Mouse (Mus musculus) limb, embryonic 15.5 days (tissue): Measurements from ENCODE around the gene Pola1. TPM values are rescaled to one million over a fixed set of nuclear protein-coding genes. Genes with fewer than 3 reads are reported as not detected.
"Not testable (repeated sequence)": the region's sequence is repeated elsewhere in the genome, so short reads cannot be mapped to it uniquely, and the experiment has no call there.

Experiments
- ATAC-seq: fragments of 200-750 bp; cut with Nextera tagmentation; 2 replicates; pipeline ENCODE4 v1.8.0; 2017; ENCODE audit warnings: low read depth, moderate TSS enrichment; ENCODE audit not compliant: insufficient number of reproducible peaks, low FRiP score, low TSS enrichment
- H3K27ac ChIP-seq: fragments of 300-500 bp; sonication (generic); 2 replicates; pipeline ENCODE4 v1.5.1; 2015; ENCODE audit warnings: moderate library complexity, mild to moderate bottlenecking, inconsistent platforms
- H3K27me3 ChIP-seq: fragments of 300-500 bp; sonication (generic); 2 replicates; pipeline ENCODE4 v1.6.1; 2015; ENCODE audit warnings: inconsistent platforms
- H3K36me3 ChIP-seq: fragments of 300-500 bp; sonication (generic); 2 replicates; pipeline ENCODE4 v1.6.1; 2015; ENCODE audit warnings: inconsistent platforms
- H3K4me1 ChIP-seq: fragments of 300-500 bp; sonication (generic); 2 replicates; pipeline ENCODE4 v1.6.1; 2015; ENCODE audit warnings: inconsistent platforms
- H3K4me2 ChIP-seq: fragments of 300-500 bp; sonication (generic); 2 replicates; pipeline ENCODE4 v1.6.1; 2015; ENCODE audit warnings: mild to moderate bottlenecking, inconsistent platforms
- H3K4me3 ChIP-seq: fragments of 300-500 bp; sonication (generic); 2 replicates; pipeline ENCODE4 v1.5.1; 2015; ENCODE audit warnings: mild to moderate bottlenecking, inconsistent platforms
- H3K9ac ChIP-seq: fragments of 300-500 bp; sonication (generic); 2 replicates; pipeline ENCODE4 v1.6.1; 2015; ENCODE audit warnings: inconsistent platforms
- H3K9me3 ChIP-seq: fragments of 300-500 bp; sonication (generic); 2 replicates; pipeline ENCODE4 v1.6.1; 2016; ENCODE audit warnings: inconsistent platforms
- WGBS: fragments of 180-500 bp; shearing (Covaris S2); methylation state at CpG from one replicate; pipeline ENCODE4 v1.1.7; 2015; 5-methylcytosine and 5-hydroxymethylcytosine counted together
- polyA plus RNA-seq: library from polyadenylated mRNA; unstranded; fragments of >200 nt; fragmentation: Nextera tagmentation; extraction: Ambion mirVana; gene quantifications from 2 replicates; pipeline ENCODE4 v1.2.1, GENCODE M21; 2015

The Pola1 gene
- polyA plus RNA-seq, 1 experiment from 2014 or later, result 16.8 TPM

GRCm38 (mm10) chrX:93400871-93401270, 231.1 kb downstream of the Pola1 start:
- not testable (repeated sequence) for H3K4me3 ChIP-seq, H3K27me3 ChIP-seq, H3K27ac ChIP-seq, H3K4me2 ChIP-seq, H3K9me3 ChIP-seq, H3K9ac ChIP-seq, H3K4me1 ChIP-seq, H3K36me3 ChIP-seq, ATAC-seq

- Histone ChIP-seq H3K27ac (no peak overlapping the region), H3K27me3 (no peaks in the 10 kb centered on the region), H3K4me3 (no peak overlapping the region), H3K9ac (no peak overlapping the region), H3K4me2 (no peak overlapping the region), H3K9me3 (no peaks in the 10 kb centered on the region), H3K4me1 (no peaks in the 10 kb centered on the region), H3K36me3 (no peaks in the 10 kb centered on the region)
- ATAC-seq, result no peak
- WGBS, result 74% methylated on average over 3 of the region's 3 CpGs
Measured at GRCm38 (mm10) chrX:93397089-93397488, 234.9 kb downstream of the Pola1 start.

GRCm38 (mm10) chrX:93377285-93377972, 254.5 kb downstream of the Pola1 start:
- H3K9ac ChIP-seq, result no peak overlapping the region
- H3K27me3 ChIP-seq, result no peaks in the 10 kb centered on the region
- H3K4me3 ChIP-seq, result no peak overlapping the region
- H3K27ac ChIP-seq, result no peak overlapping the region
- no peak for ATAC-seq
- 85% methylated on average over 9 of the region's 9 CpGs for WGBS
- no peaks in the 10 kb centered on the region for H3K9me3 ChIP-seq
- H3K36me3 ChIP-seq, result no peaks in the 10 kb centered on the region
- no peak overlapping the region for H3K4me2 ChIP-seq
- H3K4me1 ChIP-seq, result no peaks in the 10 kb centered on the region

- no peak for ATAC-seq
- H3K4me3 ChIP-seq, result no peak overlapping the region
Measured at GRCm38 (mm10) chrX:93373503-93373902, 258.5 kb downstream of the Pola1 start.

DNA sequence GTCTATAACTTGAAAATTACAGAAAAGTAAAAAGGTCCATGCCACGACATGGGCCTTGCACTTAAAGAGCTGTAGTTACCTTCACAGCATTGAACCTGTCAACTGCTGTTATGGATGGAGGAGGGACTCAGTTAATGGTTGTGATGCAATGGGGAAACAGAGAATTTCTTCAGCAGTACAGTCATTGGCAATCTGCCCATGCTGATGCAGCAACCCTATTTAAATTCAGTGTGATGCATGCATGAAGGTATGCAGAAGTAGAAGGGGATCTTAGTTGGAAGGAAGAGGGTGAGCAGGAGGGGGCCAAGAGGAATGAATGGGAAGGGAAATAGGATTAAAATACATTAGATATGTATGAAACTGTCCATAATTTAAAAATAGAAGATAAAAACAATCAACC, 262.2 kb downstream of the Pola1 start:
- Histone ChIP-seq H3K36me3 (no peaks in the 10 kb centered on the region), H3K4me3 (no peak overlapping the region), H3K9me3 (no peaks in the 10 kb centered on the region), H3K4me2 (no peak overlapping the region), H3K9ac (no peak overlapping the region), H3K4me1 (no peaks in the 10 kb centered on the region), H3K27me3 (no peaks in the 10 kb centered on the region), H3K27ac (no peak overlapping the region)
- ATAC-seq, result no peak
- 58% methylated on average over 1 of the region's 1 CpGs for WGBS

More at GRCm38 (mm10) chrX:93373503-93373902, 258.5 kb downstream of the Pola1 start:
- no peak overlapping the region for H3K4me2 ChIP-seq
- no peak overlapping the region for H3K27ac ChIP-seq
- no peaks in the 10 kb centered on the region for H3K9me3 ChIP-seq
- H3K27me3 ChIP-seq, result no peaks in the 10 kb centered on the region
- H3K9ac ChIP-seq, result no peak overlapping the region
- H3K4me1 ChIP-seq, result no peaks in the 10 kb centered on the region
- WGBS, result 64% methylated on average over 1 of the region's 1 CpGs
- no peaks in the 10 kb centered on the region for H3K36me3 ChIP-seq

DNA sequence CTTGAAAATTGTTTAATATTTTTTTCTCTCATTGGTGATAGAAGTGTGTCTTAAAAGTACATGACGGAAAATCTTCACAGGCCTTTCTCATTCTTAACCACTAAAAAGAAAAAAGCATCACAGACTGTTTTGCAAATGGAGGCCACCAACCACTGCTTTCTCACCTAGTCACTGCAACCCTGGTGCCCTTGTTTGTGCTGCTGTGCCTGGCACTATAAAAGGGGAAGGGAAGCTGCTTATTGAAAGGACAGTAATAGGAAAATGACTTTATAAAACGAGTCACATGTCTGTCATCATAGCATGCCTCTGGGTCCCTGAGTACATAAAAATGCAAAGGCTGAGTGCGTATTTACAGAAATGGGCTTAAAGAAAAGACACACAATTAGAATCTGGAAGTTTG, 263.7 kb downstream of the Pola1 start:
- Histone ChIP-seq H3K9ac (no peak overlapping the region), H3K4me2 (no peak overlapping the region), H3K9me3 (no peaks in the 10 kb centered on the region), H3K4me1 (no peaks in the 10 kb centered on the region), H3K4me3 (no peak overlapping the region), H3K27me3 (no peaks in the 10 kb centered on the region), H3K27ac (no peak overlapping the region), H3K36me3 (no peaks in the 10 kb centered on the region)
- ATAC-seq, result no peak
- 83% methylated on average over 3 of the region's 3 CpGs for WGBS

- no peak overlapping the region for H3K27ac ChIP-seq
- 71% methylated on average over 1 of the region's 1 CpGs for WGBS
- no peaks in the 10 kb centered on the region for H3K4me1 ChIP-seq
- H3K4me2 ChIP-seq, result no peak overlapping the region
- H3K27me3 ChIP-seq, result no peaks in the 10 kb centered on the region
- H3K9me3 ChIP-seq, result no peaks in the 10 kb centered on the region
- no peaks in the 10 kb centered on the region for H3K36me3 ChIP-seq
- no peak overlapping the region for H3K9ac ChIP-seq
- ATAC-seq, result no peak
- H3K4me3 ChIP-seq, result no peak overlapping the region
Measured at GRCm38 (mm10) chrX:93321336-93321735, 310.6 kb downstream of the Pola1 start.

- no peak for ATAC-seq
Measured at GRCm38 (mm10) chrX:93319979-93320378, 312.0 kb downstream of the Pola1 start.

DNA sequence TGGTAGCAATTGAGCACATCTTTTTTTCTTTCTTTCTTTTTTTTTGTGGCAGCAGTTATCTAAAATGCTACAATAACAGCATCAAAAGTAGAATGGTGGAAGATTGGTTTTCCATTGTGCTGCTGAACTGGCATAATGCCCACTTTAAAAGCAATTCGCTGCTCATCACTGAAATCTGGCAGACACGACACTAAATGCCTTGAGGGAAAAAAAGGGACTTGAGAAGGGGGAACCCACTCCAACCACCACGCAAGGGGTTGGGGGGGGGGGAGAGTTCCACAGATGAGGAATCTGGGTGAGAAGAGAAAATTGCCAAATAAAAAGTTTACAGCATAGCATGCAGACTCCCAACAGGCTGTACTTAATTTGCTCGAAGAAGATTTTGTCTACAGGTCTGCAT, 314.4 kb downstream of the Pola1 start:
- no peaks in the 10 kb centered on the region for H3K9me3 ChIP-seq
- no peaks in the 10 kb centered on the region for H3K4me1 ChIP-seq
- WGBS, result 45% methylated on average over 4 of the region's 4 CpGs
- H3K36me3 ChIP-seq, result no peaks in the 10 kb centered on the region
- H3K4me3 ChIP-seq, result no peak overlapping the region
- H3K27ac ChIP-seq, result no peak overlapping the region
- no peak overlapping the region for H3K4me2 ChIP-seq
- H3K9ac ChIP-seq, result no peak overlapping the region
- no peaks in the 10 kb centered on the region for H3K27me3 ChIP-seq
- no peak for ATAC-seq

More at GRCm38 (mm10) chrX:93319979-93320378, 312.0 kb downstream of the Pola1 start:
- Histone ChIP-seq H3K9me3 (no peaks in the 10 kb centered on the region), H3K9ac (no peak overlapping the region), H3K4me2 (no peak overlapping the region), H3K36me3 (no peaks in the 10 kb centered on the region), H3K27ac (no peak overlapping the region), H3K27me3 (no peaks in the 10 kb centered on the region), H3K4me1 (no peaks in the 10 kb centered on the region), H3K4me3 (no peak overlapping the region)
- WGBS, result 83% methylated on average over 2 of the region's 2 CpGs

- 90% methylated on average over 7 of the region's 7 CpGs for WGBS
- no peaks in the 10 kb centered on the region for H3K9me3 ChIP-seq
- no peak overlapping the region for H3K4me3 ChIP-seq
- H3K36me3 ChIP-seq, result no peaks in the 10 kb centered on the region
- H3K27me3 ChIP-seq, result peaks cover 26% of the 10 kb centered on the region
- no peak overlapping the region for H3K4me2 ChIP-seq
- H3K27ac ChIP-seq, result no peak overlapping the region
- H3K4me1 ChIP-seq, result no peaks in the 10 kb centered on the region
- H3K9ac ChIP-seq, result no peak overlapping the region
- no peak for ATAC-seq
Measured at GRCm38 (mm10) chrX:93305780-93306179, 326.2 kb downstream of the Pola1 start.

GRCm38 (mm10) chrX:93301798-93302197, 330.2 kb downstream of the Pola1 start:
- Histone ChIP-seq H3K9ac (no peak overlapping the region), H3K36me3 (no peaks in the 10 kb centered on the region), H3K4me3 (no peak overlapping the region), H3K4me1 (peaks cover 11% of the 10 kb centered on the region), H3K9me3 (no peaks in the 10 kb centered on the region), H3K4me2 (no peak overlapping the region), H3K27me3 (peaks cover 66% of the 10 kb centered on the region), H3K27ac (no peak overlapping the region)
- 13% methylated on average over 7 of the region's 7 CpGs for WGBS
- no peak for ATAC-seq

DNA sequence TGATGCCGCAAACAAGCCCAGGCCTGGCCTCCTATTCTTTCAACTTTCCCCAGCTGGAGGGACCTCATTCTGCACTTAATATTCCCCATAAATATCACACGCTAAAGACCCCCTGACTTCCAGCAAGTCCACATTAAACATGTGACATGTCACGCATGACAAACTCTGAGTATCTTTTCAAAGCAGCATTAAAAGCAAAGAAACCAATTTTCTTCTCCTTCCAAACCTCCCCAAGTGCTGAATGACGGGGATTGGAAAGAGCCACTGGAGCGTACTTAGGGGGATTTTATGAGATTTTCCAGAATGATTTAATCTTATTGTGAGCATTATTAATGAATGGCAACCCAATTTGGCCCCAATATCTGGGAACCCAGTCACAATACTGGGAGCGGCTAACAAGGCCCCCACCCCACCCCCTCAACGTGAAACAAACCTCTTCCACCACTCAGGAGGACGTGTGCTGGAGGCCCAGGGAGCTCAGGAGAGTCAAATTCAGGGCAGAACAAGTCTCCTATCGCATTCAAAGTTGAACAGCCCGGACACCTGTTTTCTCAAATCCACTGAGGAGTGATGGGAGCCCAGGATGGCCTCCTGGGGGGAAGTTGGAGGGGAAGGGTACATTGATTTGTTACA, 331.7 kb downstream of the Pola1 start:
- Histone ChIP-seq H3K27ac (no peak overlapping the region), H3K9me3 (no peaks in the 10 kb centered on the region), H3K36me3 (no peaks in the 10 kb centered on the region), H3K4me3 (no peak overlapping the region), H3K4me1 (peaks cover 12% of the 10 kb centered on the region), H3K4me2 (no peak overlapping the region), H3K27me3 (peaks cover 78% of the 10 kb centered on the region), H3K9ac (no peak overlapping the region)
- ATAC-seq, result no peak
- WGBS, result 24% methylated on average over 10 of the region's 10 CpGs
